ENCODE assay signal across 30 mouse cellular contexts in genomic region chr5:65661958-65662357, GRCm38 (mm10).
"Had no signal": no experiment of that assay in that cellular context is flagged by ENCODE, and none has a peak within 500 bp of the region (broad histone marks: within the 10 kb centered on the region; RNA-seq: fewer than 3 reads in every experiment).

No protein-coding gene starts in this region.

- H3K4me2 ChIP-seq: limb, embryonic 12.5 days; limb, embryonic 13.5 days; limb, embryonic 15.5 days; liver, embryonic 11.5 days; liver, embryonic 12.5 days; liver, embryonic 13.5 days; liver, embryonic 15.5 days; lung, embryonic 14.5 days; lung, embryonic 15.5 days; midbrain, embryonic 11.5 days; midbrain, embryonic 12.5 days; midbrain, embryonic 13.5 days; midbrain, embryonic 15.5 days; neural tube, embryonic 12.5 days had no signal

- H3K9me3 ChIP-seq: limb, embryonic 10.5 days; limb, embryonic 12.5 days; limb, embryonic 13.5 days; limb, embryonic 15.5 days; liver, embryonic 12.5 days; liver, embryonic 13.5 days; liver, embryonic 15.5 days; lung, embryonic 15.5 days; megakaryocyte, embryonic 14.5 days; midbrain, embryonic 10.5 days; midbrain, embryonic 12.5 days; midbrain, embryonic 13.5 days; midbrain, embryonic 15.5 days; neural tube, embryonic 12.5 days had no signal

- H3K27ac ChIP-seq: limb, embryonic 10.5 days; limb, embryonic 12.5 days; limb, embryonic 13.5 days; limb, embryonic 15.5 days; liver, embryonic 12.5 days; liver, embryonic 13.5 days; liver, embryonic 14.5 days; liver, embryonic 15.5 days; lung, embryonic 15.5 days; macrophage; midbrain, embryonic 10.5 days; midbrain, embryonic 12.5 days; midbrain, embryonic 13.5 days; midbrain, embryonic 15.5 days; neural tube, embryonic 12.5 days had no signal

- H3K27me3 ChIP-seq: limb, embryonic 12.5 days; limb, embryonic 13.5 days; limb, embryonic 15.5 days; liver, embryonic 12.5 days; liver, embryonic 13.5 days; liver, embryonic 15.5 days; lung, embryonic 15.5 days; megakaryocyte, embryonic 14.5 days; midbrain, embryonic 12.5 days; midbrain, embryonic 13.5 days; midbrain, embryonic 15.5 days; neural tube, embryonic 12.5 days had no signal

- DNase-seq: left cerebral cortex, postnatal 4 days; liver; liver, embryonic 13.5 days; liver, postnatal 0 days; lung, adult 18-20 months; lung, adult 2 months; lung, embryonic 14.5 days; lung, postnatal 10 days; lung, postnatal 14 days; lung, postnatal 36 days; lung, postnatal 4 days; midbrain, embryonic 14.5 days had no signal

- H3K4me3 ChIP-seq: limb, embryonic 10.5 days; limb, embryonic 12.5 days; limb, embryonic 13.5 days; limb, embryonic 15.5 days; liver, embryonic 12.5 days; liver, embryonic 13.5 days; liver, embryonic 15.5 days; lung, embryonic 15.5 days; megakaryocyte, embryonic 14.5 days; midbrain, embryonic 10.5 days; midbrain, embryonic 12.5 days; midbrain, embryonic 13.5 days; midbrain, embryonic 15.5 days; myocyte; neural tube, embryonic 12.5 days had no signal

- H3K9ac ChIP-seq: limb, embryonic 12.5 days; limb, embryonic 13.5 days; limb, embryonic 15.5 days; liver, embryonic 12.5 days; liver, embryonic 13.5 days; liver, embryonic 14.5 days; liver, embryonic 15.5 days; liver, postnatal 0 days; lung, embryonic 14.5 days; lung, embryonic 15.5 days; midbrain, embryonic 12.5 days; midbrain, embryonic 13.5 days; midbrain, embryonic 15.5 days; neural tube, embryonic 12.5 days had no signal

- H3K4me1 ChIP-seq: limb, embryonic 10.5 days; limb, embryonic 12.5 days; limb, embryonic 13.5 days; limb, embryonic 15.5 days; liver, embryonic 12.5 days; liver, embryonic 13.5 days; liver, embryonic 15.5 days; lung, embryonic 15.5 days; midbrain, embryonic 10.5 days; midbrain, embryonic 12.5 days; midbrain, embryonic 15.5 days; neural tube, embryonic 12.5 days had no signal
